Mouse (Mus musculus) brain, embryonic 14.5 days (tissue): ENCODE data around the gene Stk40. TPM values are rescaled to one million over a fixed set of nuclear protein-coding genes. Genes with fewer than 3 reads are reported as not detected.
A peak's percentile ranks its signal among the peaks of the same experiment; 100 is the strongest.

Source experiments
- DNase-seq: peaks from one replicate; pipeline ENCODE4 v3.0.0-alpha.2; 2011; ENCODE audit warnings: low read depth
- CTCF ChIP-seq: fragments of 200-500 bp; IDR thresholded peaks from 2 replicates; pipeline ENCODE4 v1.5.1; 2012; ENCODE audit warnings: inconsistent platforms, mild to moderate bottlenecking, moderate library complexity, borderline replicate concordance; ENCODE audit not compliant: insufficient read depth, insufficient read length; ENCODE audit errors: extremely low read depth
- POLR2A ChIP-seq: fragments of 200-500 bp; IDR thresholded peaks from 2 replicates; pipeline ENCODE4 v1.6.1; 2012; ENCODE audit warnings: mild to moderate bottlenecking, inconsistent platforms, borderline replicate concordance; ENCODE audit not compliant: poor library complexity, insufficient read depth, insufficient read length, severe bottlenecking; ENCODE audit errors: extremely low read depth
- polyA plus RNA-seq: library from polyadenylated mRNA; depleted of rRNA; stranded (reverse); fragments of >200 nt; gene quantifications from 2 replicates; pipeline ENCODE4 v1.2.3, GENCODE M21; 2012

The Stk40 gene
- polyA plus RNA-seq, 1 experiment = 28.1 TPM

- TF ChIP-seq POLR2A (no peak), CTCF (no peak)
- peak; percentile 83 for DNase-seq
These were observed 1.5 kb upstream of the Stk40 start for GRCm38 (mm10) chr4:126102061-126102841.

DNA sequence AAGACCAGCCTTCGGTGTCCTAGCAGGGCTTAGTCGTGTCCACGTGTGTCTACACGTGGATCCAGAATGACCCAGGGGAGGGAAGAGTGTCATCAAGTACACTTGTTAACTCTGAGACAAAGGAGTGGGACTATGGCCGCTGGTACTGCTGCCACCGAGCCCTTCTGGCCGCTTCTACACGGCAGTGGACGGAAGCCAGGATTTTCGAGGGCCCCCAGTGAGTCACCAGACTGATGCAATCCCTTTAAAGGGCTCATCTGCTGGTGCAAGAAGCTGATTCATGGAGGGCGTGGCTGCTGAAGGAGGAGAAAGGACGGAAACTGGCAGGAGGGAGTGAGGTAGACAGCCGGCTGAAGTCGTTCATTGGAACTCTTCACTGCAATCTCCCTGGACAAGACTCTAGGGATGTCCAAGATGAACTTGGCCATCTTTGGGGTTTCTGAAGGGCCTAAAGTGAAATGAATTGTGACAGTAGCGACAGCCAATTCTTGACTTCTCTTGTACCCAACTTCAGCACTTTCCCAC lies 638 bp upstream of the Stk40 start:
- TF ChIP-seq POLR2A = no peak
- no peak for TF ChIP-seq CTCF
- peak; percentile 89 for DNase-seq

DNA sequence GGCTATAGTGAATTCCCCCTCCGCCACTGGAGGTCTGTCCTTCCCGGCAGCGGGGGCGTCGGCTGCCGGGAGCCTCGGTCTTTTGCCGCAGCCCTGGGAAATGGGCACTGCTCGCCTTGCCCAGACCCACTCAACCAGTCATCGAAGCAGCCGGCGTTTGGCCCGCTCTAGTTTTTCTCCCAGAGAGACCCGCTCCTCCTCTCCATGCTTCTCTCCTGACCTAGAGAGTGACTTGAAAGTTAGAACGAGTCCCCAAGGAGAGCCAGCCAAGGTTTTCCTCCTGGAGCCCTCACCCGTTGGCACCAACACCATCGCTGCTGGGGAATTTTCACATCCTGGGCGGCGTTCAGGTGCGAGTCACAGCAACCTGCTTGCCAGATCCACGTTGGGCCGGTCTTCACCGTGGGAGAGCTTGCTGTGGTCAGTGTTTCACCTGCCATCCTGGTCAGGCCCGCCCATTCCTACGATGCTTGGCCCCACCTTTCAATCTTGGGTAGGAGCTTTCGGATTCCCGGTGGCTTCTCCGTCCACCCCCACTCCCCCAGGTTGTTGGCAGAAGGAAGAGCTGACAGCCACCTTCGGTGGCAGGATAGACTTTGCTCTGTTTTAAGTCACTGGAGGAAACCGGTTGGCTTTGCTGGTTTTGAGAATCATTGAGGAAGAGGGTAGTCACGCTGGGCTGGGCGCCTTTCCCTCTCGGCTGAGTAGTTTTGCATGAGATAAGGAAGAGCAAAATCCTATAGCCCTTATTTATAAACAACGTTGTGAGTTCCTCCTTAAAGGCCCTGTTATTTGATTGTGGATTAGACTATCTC lies 711 bp downstream of the Stk40 start:
- DNase-seq = peak; percentile 24
- no peak for TF ChIP-seq CTCF
- TF ChIP-seq POLR2A = no peak

DNA sequence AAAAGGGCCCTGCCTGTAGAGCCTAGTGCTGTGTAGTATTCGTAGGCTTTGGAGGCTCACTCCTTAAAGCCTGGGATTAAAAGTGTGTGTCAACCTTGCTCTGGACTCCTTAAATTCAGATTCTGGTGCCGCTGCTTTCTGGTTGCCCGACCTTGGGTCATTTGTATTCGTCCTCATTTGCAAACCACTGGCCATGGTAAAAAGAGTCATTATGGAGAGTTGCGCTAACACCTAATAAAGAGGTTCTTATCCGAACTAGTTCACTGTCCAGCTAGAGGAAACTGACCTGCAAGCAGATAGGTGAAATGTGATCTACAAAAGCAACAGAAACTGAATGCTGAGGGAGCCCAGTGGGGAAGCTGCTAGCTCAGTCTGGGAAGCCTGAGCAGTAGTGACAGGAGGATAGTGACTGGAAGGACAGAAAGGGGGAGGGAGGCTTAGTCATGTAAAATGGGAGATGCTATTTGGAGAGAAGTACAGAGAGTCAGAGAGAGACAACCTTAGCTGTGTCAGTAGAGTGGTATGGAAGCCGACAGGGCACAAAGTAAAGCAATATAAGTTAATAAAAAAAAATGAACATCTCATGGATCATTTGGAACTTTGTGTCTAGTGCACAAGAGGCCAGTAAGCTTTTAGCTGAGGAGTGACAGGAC lies 1.5 kb downstream of the Stk40 start:
- TF ChIP-seq CTCF (no peak), POLR2A (no peak)
- DNase-seq = no peak

DNA sequence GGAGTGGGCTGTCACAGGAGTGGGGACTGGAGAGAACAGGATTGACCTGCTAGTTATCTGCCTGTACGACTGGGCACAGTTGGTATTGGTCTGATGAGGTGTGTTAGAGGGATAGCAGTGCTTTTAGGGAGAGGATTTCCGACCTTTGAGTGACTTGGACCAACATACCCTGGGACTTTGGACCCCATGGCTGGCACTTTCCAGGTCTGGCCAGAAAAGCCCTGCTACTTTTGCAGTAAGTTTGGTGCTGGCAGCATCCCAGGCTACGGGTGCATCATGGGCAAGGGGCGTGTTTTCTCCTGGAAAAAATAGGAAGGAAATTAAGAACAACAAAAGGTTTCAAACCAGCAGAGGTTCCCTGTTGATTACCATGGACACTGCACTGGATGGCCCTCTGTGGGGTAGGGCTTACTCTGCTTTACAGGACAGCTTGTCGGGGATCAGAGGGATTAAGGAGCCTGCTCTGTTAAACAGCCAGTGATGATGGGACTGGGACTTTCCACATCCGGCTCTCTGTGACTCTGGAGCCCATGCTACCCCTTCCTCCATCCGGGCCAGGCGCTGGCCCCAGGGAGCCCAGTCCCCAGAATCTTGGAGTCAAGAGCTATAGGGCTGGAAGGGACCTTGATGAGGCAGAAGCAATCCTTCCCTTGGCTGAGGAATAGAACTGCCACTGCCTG lies 4.4 kb downstream of the Stk40 start:
- TF ChIP-seq CTCF = no peak
- TF ChIP-seq POLR2A = no peak
- DNase-seq = peak; percentile 20

GRCm38 (mm10) chr4:126109613-126110373 lies 6.0 kb downstream of the Stk40 start:
- TF ChIP-seq CTCF (no peak), POLR2A (no peak)
- no peak for DNase-seq

DNA sequence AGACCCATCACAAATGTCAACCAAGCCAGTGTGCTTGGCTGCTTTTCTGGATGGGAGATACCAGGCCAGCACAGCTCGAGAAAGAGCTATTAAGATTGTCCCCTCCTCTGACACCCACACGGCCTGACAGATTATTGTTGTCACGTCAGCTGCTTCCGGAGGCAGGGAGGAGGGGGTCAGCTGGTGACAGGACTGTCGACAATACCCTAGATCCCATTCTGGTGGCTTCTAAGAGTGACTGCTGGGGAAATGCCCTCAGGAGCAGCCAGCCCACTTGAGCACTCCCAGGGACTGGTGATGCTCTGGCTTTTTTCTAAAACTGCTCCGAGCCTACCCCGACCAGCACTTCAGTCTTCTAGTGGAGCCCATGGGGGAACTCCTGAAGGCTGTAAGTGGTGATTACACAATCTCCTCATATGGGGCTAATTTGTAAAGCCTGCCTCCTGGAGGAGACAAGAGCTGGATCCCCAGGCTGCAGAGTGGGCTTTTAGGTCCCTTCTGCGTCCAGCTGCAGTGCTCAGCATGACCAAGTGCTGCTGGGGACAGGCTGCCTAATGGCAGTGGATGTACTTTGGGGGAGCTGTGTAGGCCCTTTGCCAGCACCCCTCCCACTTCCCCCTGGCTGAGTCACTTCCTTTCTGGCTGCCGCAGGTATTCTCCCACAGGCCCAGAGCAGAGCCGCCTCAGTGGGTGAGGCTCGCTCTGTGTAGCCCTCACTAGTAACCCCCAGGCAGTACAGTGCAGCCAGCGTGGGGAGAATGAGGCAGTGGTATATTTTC lies 6.8 kb downstream of the Stk40 start:
- 0 out of 2 replicates have a peak, but pooled peaks have one; percentile 2 for TF ChIP-seq CTCF
- TF ChIP-seq POLR2A = no peak
- DNase-seq = peak; percentile 62

GRCm38 (mm10) chr4:126111153-126111549 lies 7.4 kb downstream of the Stk40 start:
- no peak for DNase-seq
- no peak for TF ChIP-seq POLR2A
- no peak for TF ChIP-seq CTCF

GRCm38 (mm10) chr4:126113243-126113642 lies 9.5 kb downstream of the Stk40 start:
- TF ChIP-seq POLR2A (no peak), CTCF (no peak)
- no peak for DNase-seq
